Mouse (Mus musculus) T-helper 2 cell (primary cell): ENCODE results near the gene Rcc1.
"Not testable (repeated sequence)": the region's sequence is repeated elsewhere in the genome, so short reads cannot be mapped to it uniquely, and the experiment has no call there.

Source experiments
- in situ Hi-C: fragments of 300-600 bp; cut with MboI, MseI; formaldehyde crosslinking; loops from one replicate; pipeline ENCODE4 v1.15.1; 2025; ENCODE audit warnings: high pct_unique_total_duplicates

The Rcc1 gene

GRCm38 (mm10) chr4:132315711-132316110 lies 37.7 kb downstream of the Rcc1 start:
- in situ Hi-C loops: no loop called here

GRCm38 (mm10) chr4:132312627-132313026 lies 40.8 kb downstream of the Rcc1 start:
- in situ Hi-C loops: loop anchor here (5.0 kb wide), 1 partner anchor 40 kb away; the partner anchor contains the start of gene Taf12

GRCm38 (mm10) chr4:132311801-132312200 lies 41.6 kb downstream of the Rcc1 start:
- in situ Hi-C loops: loop anchor here (5.0 kb wide), 1 partner anchor 40 kb away; the partner anchor contains the start of gene Taf12

GRCm38 (mm10) chr4:132311209-132311608 lies 42.2 kb downstream of the Rcc1 start:
- in situ Hi-C loops: loop anchor here (5.0 kb wide), 1 partner anchor 39 kb away; the partner anchor contains the start of gene Taf12

GRCm38 (mm10) chr4:132309849-132310472 lies 43.4 kb downstream of the Rcc1 start:
- in situ Hi-C loops: loop anchor here (5.0 kb wide), 1 partner anchor 38 kb away; the partner anchor contains the start of gene Taf12

GRCm38 (mm10) chr4:132309140-132309848 lies 44.1 kb downstream of the Rcc1 start:
- in situ Hi-C loops: no loop called here

- in situ Hi-C loops: no loop called here
These were observed 44.8 kb downstream of the Rcc1 start for GRCm38 (mm10) chr4:132308437-132309139.

- in situ Hi-C loops: no loop called here
These were observed 47.4 kb downstream of the Rcc1 start for GRCm38 (mm10) chr4:132306004-132306403.

- in situ Hi-C loops: no loop called here
These were observed 48.1 kb downstream of the Rcc1 start for GRCm38 (mm10) chr4:132305276-132305675.

- in situ Hi-C loops: not testable (repeated sequence)
These were observed 49.9 kb downstream of the Rcc1 start for GRCm38 (mm10) chr4:132303484-132303883.

- in situ Hi-C loops: no loop called here
These were observed 50.4 kb downstream of the Rcc1 start, which contains the start of gene Rab42 for GRCm38 (mm10) chr4:132302939-132303479. Rab42 (minus strand) TSS chr4:132303385.

- in situ Hi-C loops: no loop called here
These were observed 51.2 kb downstream of the Rcc1 start for GRCm38 (mm10) chr4:132301965-132302938.

- in situ Hi-C loops: no loop called here
These were observed 51.9 kb downstream of the Rcc1 start for GRCm38 (mm10) chr4:132301486-132301885.

- in situ Hi-C loops: no loop called here
These were observed 53.6 kb downstream of the Rcc1 start for GRCm38 (mm10) chr4:132299849-132300248.

GRCm38 (mm10) chr4:132295696-132296390 lies 57.6 kb downstream of the Rcc1 start:
- in situ Hi-C loops: no loop called here

- in situ Hi-C loops: no loop called here
These were observed 59.6 kb downstream of the Rcc1 start for GRCm38 (mm10) chr4:132293682-132294240.

- in situ Hi-C loops: no loop called here
These were observed 60.4 kb downstream of the Rcc1 start for GRCm38 (mm10) chr4:132292988-132293387.

GRCm38 (mm10) chr4:132291624-132292335 lies 61.6 kb downstream of the Rcc1 start:
- in situ Hi-C loops: no loop called here

GRCm38 (mm10) chr4:132291056-132291455 lies 62.3 kb downstream of the Rcc1 start:
- in situ Hi-C loops: no loop called here
